Mouse (Mus musculus): ENCODE data around the gene Draxin.

DNA sequence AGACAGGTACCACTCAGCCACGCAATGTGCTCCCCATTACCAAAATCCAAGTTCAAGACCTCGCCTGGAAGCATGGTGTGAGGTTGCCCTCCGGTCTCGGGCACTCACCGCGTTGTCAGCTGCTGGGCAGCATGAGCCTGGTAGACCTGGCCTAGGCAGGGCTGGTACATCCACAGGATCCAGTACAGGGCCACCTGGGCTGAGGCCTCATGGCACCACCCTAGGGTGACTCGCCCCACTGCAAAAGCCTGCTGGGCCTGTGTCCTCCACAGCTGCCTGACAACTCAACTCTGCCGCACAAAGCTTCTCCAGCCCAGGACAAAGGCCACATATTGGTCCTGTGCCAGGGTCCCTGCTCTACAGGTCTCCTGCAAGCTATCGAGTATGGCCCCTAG, 69.4 kb downstream of the Draxin start:
- no peak for TF ChIP-seq CTCF (IDR thresholded peaks at IDR 0.05; ENCODE audit: control insufficient read depth, insufficient read depth, low read length)
- no peak for TF ChIP-seq POLR2A (IDR thresholded peaks at IDR 0.05; ENCODE audit: borderline replicate concordance, control insufficient read depth, low read depth, low read length)
